Mouse (Mus musculus) intestine, embryonic 15.5 days (tissue): ENCODE measurements around the gene Inhbe. TPM values are rescaled to one million over a fixed set of nuclear protein-coding genes. Genes with fewer than 3 reads are reported as not detected.

Source experiments
- ATAC-seq: fragments of 200-750 bp; cut with Nextera tagmentation; 2 replicates; pipeline ENCODE4 v1.8.0; 2017; ENCODE audit warnings: moderate TSS enrichment, moderate library complexity
- H3K27ac ChIP-seq: fragments of 300-500 bp; sonication (generic); 2 replicates; pipeline ENCODE4 v1.5.1; 2015; ENCODE audit warnings: mild to moderate bottlenecking, inconsistent platforms
- H3K27me3 ChIP-seq: fragments of 300-500 bp; sonication (generic); replicated peaks from 2 replicates; pipeline ENCODE4 v1.6.1; 2015; ENCODE audit warnings: inconsistent platforms
- H3K36me3 ChIP-seq: fragments of 300-500 bp; sonication (generic); 2 replicates; pipeline ENCODE4 v1.6.1; 2015; ENCODE audit warnings: inconsistent platforms
- H3K4me1 ChIP-seq: fragments of 300-500 bp; sonication (generic); replicated peaks from 2 replicates; pipeline ENCODE4 v1.6.1; 2015; ENCODE audit warnings: inconsistent platforms
- H3K4me2 ChIP-seq: fragments of 300-500 bp; sonication (generic); replicated peaks from 2 replicates; pipeline ENCODE4 v1.6.1; 2015; ENCODE audit warnings: mild to moderate bottlenecking, inconsistent platforms
- H3K4me3 ChIP-seq: fragments of 300-500 bp; sonication (generic); replicated peaks from 2 replicates; pipeline ENCODE4 v1.5.1; 2015; ENCODE audit warnings: inconsistent platforms
- H3K9ac ChIP-seq: fragments of 300-500 bp; sonication (generic); 2 replicates; pipeline ENCODE4 v1.6.1; 2015; ENCODE audit warnings: inconsistent platforms
- H3K9me3 ChIP-seq: fragments of 300-500 bp; sonication (generic); 2 replicates; pipeline ENCODE4 v1.6.1; 2016; ENCODE audit warnings: inconsistent platforms
- WGBS: fragments of 180-500 bp; shearing (Covaris S2); methylation state at CpG from one replicate; pipeline ENCODE4 v1.1.7; 2015; 5-methylcytosine and 5-hydroxymethylcytosine counted together
- polyA plus RNA-seq: library from polyadenylated mRNA; unstranded; fragments of >200 nt; fragmentation: Nextera tagmentation; extraction: Ambion mirVana; gene quantifications from 2 replicates; pipeline ENCODE4 v1.2.1, GENCODE M21; 2015

Inhbe gene
- polyA plus RNA-seq, 1 experiment from 2014 or later, result not detected

- no peaks in the 10 kb centered on the region for H3K9me3 ChIP-seq
- peak within 1 kb of the TSS; percentile 82 for H3K4me2 ChIP-seq
- H3K4me3 ChIP-seq, result peak within 1 kb of the TSS; percentile 49
- H3K4me1 ChIP-seq, result peaks cover 17% of the 10 kb centered on the region
- 1% methylated on average over 29 of the region's 29 CpGs for WGBS
- peak; percentile 37 for ATAC-seq
- H3K36me3 ChIP-seq, result no peaks in the 10 kb centered on the region
- peaks cover 10% of the 10 kb centered on the region for H3K27me3 ChIP-seq
- peak within 1 kb of the TSS; percentile 81 for H3K27ac ChIP-seq
- H3K9ac ChIP-seq, result peak within 1 kb of the TSS; percentile 43
These were observed 12.1 kb downstream of the Inhbe start, which contains the start of gene Gli1 for GRCm38 (mm10) chr10:127341891-127342639. Gli1 (minus strand) TSS chr10:127341974.

- peak overlapping the region; percentile 81 for H3K27ac ChIP-seq
- WGBS, result 2% methylated on average over 8 of the region's 11 CpGs
- H3K4me2 ChIP-seq, result peak overlapping the region; percentile 82
- peaks cover 17% of the 10 kb centered on the region for H3K4me1 ChIP-seq
- no peak for ATAC-seq
- no peaks in the 10 kb centered on the region for H3K36me3 ChIP-seq
- no peaks in the 10 kb centered on the region for H3K9me3 ChIP-seq
- H3K4me3 ChIP-seq, result peak overlapping the region; percentile 49
- H3K9ac ChIP-seq, result peak overlapping the region; percentile 43
- peaks cover 10% of the 10 kb centered on the region for H3K27me3 ChIP-seq
These were observed 12.9 kb downstream of the Inhbe start for GRCm38 (mm10) chr10:127341360-127341690.

GRCm38 (mm10) chr10:127340577-127341359 is 13.4 kb downstream of the Inhbe start:
- Histone ChIP-seq H3K9ac (peak overlapping the region; percentile 43), H3K27me3 (peaks cover 10% of the 10 kb centered on the region), H3K36me3 (no peaks in the 10 kb centered on the region), H3K27ac (peak overlapping the region; percentile 81), H3K4me1 (peaks cover 17% of the 10 kb centered on the region), H3K9me3 (no peaks in the 10 kb centered on the region), H3K4me3 (peak overlapping the region; percentile 49), H3K4me2 (peak overlapping the region; percentile 82)
- ATAC-seq, result no peak
- 2% methylated on average over 27 of the region's 27 CpGs for WGBS

- Histone ChIP-seq H3K27ac (peak overlapping the region; percentile 89), H3K9ac (peak overlapping the region; percentile 43), H3K4me3 (peak overlapping the region; percentile 49), H3K4me1 (peaks cover 17% of the 10 kb centered on the region), H3K36me3 (no peaks in the 10 kb centered on the region), H3K4me2 (peak overlapping the region; percentile 82), H3K27me3 (peaks cover 10% of the 10 kb centered on the region), H3K9me3 (no peaks in the 10 kb centered on the region)
- ATAC-seq, result peak; percentile 64
- WGBS, result under 1% methylated on average over 41 of the region's 42 CpGs
These were observed 14.3 kb downstream of the Inhbe start for GRCm38 (mm10) chr10:127339683-127340576.

- H3K9me3 ChIP-seq, result no peaks in the 10 kb centered on the region
- WGBS, result under 1% methylated on average over 31 of the region's 31 CpGs
- peak; percentile 80 for ATAC-seq
These were observed 15.1 kb downstream of the Inhbe start for GRCm38 (mm10) chr10:127338930-127339682.

GRCm38 (mm10) chr10:127337536-127338099 is 16.6 kb downstream of the Inhbe start:
- Histone ChIP-seq H3K4me2 (no peak overlapping the region), H3K4me1 (peaks cover 17% of the 10 kb centered on the region), H3K27ac (no peak overlapping the region), H3K9ac (no peak overlapping the region), H3K36me3 (0 out of 2 replicates have a peak, but pooled peaks cover 4% of the 10 kb centered on the region), H3K27me3 (peaks cover 10% of the 10 kb centered on the region), H3K4me3 (no peak overlapping the region), H3K9me3 (no peaks in the 10 kb centered on the region)
- no peak for ATAC-seq
- WGBS, result 87% methylated on average over 6 of the region's 6 CpGs

More at GRCm38 (mm10) chr10:127338930-127339682, 15.1 kb downstream of the Inhbe start:
- Histone ChIP-seq H3K36me3 (no peaks in the 10 kb centered on the region), H3K4me1 (peaks cover 17% of the 10 kb centered on the region), H3K9ac (peak overlapping the region; percentile 43), H3K27me3 (peaks cover 10% of the 10 kb centered on the region), H3K4me3 (peak overlapping the region; percentile 49), H3K27ac (peak overlapping the region; percentile 89), H3K4me2 (peak overlapping the region; percentile 82)

- WGBS, result 50% methylated on average over 5 of the region's 5 CpGs
- no peak overlapping the region for H3K4me2 ChIP-seq
- no peak overlapping the region for H3K9ac ChIP-seq
- H3K4me3 ChIP-seq, result no peak overlapping the region
- peaks cover 10% of the 10 kb centered on the region for H3K27me3 ChIP-seq
- H3K27ac ChIP-seq, result no peak overlapping the region
- no peaks in the 10 kb centered on the region for H3K9me3 ChIP-seq
- peaks cover 14% of the 10 kb centered on the region for H3K4me1 ChIP-seq
- 0 out of 2 replicates have a peak, but pooled peaks cover 4% of the 10 kb centered on the region for H3K36me3 ChIP-seq
- ATAC-seq, result no peak
These were observed 17.3 kb downstream of the Inhbe start for GRCm38 (mm10) chr10:127336952-127337351.

- Histone ChIP-seq H3K9me3 (no peaks in the 10 kb centered on the region), H3K36me3 (0 out of 2 replicates have a peak, but pooled peaks cover 4% of the 10 kb centered on the region), H3K4me3 (no peak overlapping the region), H3K4me2 (no peak overlapping the region), H3K9ac (no peak overlapping the region), H3K27ac (no peak overlapping the region), H3K4me1 (peaks cover 8% of the 10 kb centered on the region; the same call in 1 of the 2 replicates), H3K27me3 (0 out of 2 replicates have a peak, but pooled peaks cover 2% of the 10 kb centered on the region)
- WGBS, result 56% methylated on average over 1 of the region's 1 CpGs
- ATAC-seq, result no peak
These were observed 18.9 kb downstream of the Inhbe start for GRCm38 (mm10) chr10:127335271-127335670.

- Histone ChIP-seq H3K36me3 (peaks cover 4% of the 10 kb centered on the region; the same call in 1 of the 2 replicates), H3K9ac (no peak overlapping the region), H3K4me2 (no peak overlapping the region), H3K27ac (no peak overlapping the region), H3K4me1 (no peaks in the 10 kb centered on the region), H3K4me3 (no peak overlapping the region), H3K27me3 (peaks cover 18% of the 10 kb centered on the region), H3K9me3 (no peaks in the 10 kb centered on the region)
- no peak for ATAC-seq
- WGBS, result 65% methylated on average over 5 of the region's 5 CpGs
These were observed 21.1 kb downstream of the Inhbe start for GRCm38 (mm10) chr10:127333152-127333551.

- peaks cover 4% of the 10 kb centered on the region; the same call in 1 of the 2 replicates for H3K36me3 ChIP-seq
- no peaks in the 10 kb centered on the region for H3K4me1 ChIP-seq
- no peak overlapping the region for H3K4me3 ChIP-seq
- peaks cover 25% of the 10 kb centered on the region for H3K27me3 ChIP-seq
- WGBS, result 48% methylated on average over 31 of the region's 31 CpGs
- no peak overlapping the region for H3K9ac ChIP-seq
- peak overlapping the region; percentile 40 for H3K4me2 ChIP-seq
- no peaks in the 10 kb centered on the region for H3K9me3 ChIP-seq
- 0 out of 2 replicates have a peak, but pooled peaks have one; percentile 29 for ATAC-seq
- H3K27ac ChIP-seq, result no peak overlapping the region
These were observed 21.9 kb downstream of the Inhbe start for GRCm38 (mm10) chr10:127332211-127332874.
